Mouse (Mus musculus): ENCODE data around the gene Sparc. TPM values are rescaled to one million over a fixed set of nuclear protein-coding genes. Genes with fewer than 3 reads are reported as not detected.

Gene Sparc
- 303 and 356 TPM in 2 replicates for total RNA-seq (2014; rRNA removed)
- 794 and 832 TPM in 2 replicates for polyA plus RNA-seq (2015; fragmentation: Nextera tagmentation; extraction: Ambion mirVana)

DNA sequence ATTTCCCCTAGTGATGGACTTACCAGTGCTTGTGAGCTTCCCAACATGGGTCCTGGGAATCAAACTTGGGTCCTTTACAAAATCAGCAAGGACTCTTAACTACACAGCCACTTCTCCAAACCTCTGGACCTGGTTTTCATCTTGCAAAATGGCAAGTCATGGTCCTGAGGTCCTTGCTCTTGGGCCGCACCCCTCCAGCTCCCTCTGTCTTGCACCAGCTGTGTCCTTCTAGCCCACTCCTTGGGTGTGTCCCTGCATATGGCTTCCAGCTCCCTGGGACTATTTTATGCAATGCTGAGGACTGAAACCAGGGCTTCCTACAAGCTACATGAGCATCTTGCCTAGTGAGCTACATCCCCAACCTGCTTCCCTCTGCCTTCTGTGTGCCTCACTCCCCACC is at the start of gene Sparc:
Gene Sparc, minus strand, starts transcription at position 206 of the 400 bp plus-strand sequence.
- Histone ChIP-seq H3K4me1 (ENCODE audit: insufficient read depth, low read length) (peaks cover 12% of the 10 kb centered on the region; the same call in 1 of the 2 replicates), H3K27ac (peak within 1 kb of the TSS; percentile 60), H3K9me3 (ENCODE audit: low read length) (no peaks in the 10 kb centered on the region), H3K4me3 (ENCODE audit: low read length) (no peak within 1 kb of the TSS), H3K27me3 (ENCODE audit: insufficient read depth, low read length) (no peaks in the 10 kb centered on the region), H3K36me3 (ENCODE audit: insufficient read depth, low read length) (no peaks in the 10 kb centered on the region), H3K4me2 (ENCODE audit: low read depth, low read length) (no peak within 1 kb of the TSS), H3K9ac (replicated peaks; ENCODE audit: low read length) (no peak within 1 kb of the TSS)
- WGBS: 100% methylated on average over 1 of the region's 1 CpGs
- DNase-seq (ENCODE audit: low spot score) (no peak), ATAC-seq (no peak)
- TF ChIP-seq CTCF (IDR thresholded peaks at IDR 0.05; ENCODE audit: low read depth): no peak

DNA sequence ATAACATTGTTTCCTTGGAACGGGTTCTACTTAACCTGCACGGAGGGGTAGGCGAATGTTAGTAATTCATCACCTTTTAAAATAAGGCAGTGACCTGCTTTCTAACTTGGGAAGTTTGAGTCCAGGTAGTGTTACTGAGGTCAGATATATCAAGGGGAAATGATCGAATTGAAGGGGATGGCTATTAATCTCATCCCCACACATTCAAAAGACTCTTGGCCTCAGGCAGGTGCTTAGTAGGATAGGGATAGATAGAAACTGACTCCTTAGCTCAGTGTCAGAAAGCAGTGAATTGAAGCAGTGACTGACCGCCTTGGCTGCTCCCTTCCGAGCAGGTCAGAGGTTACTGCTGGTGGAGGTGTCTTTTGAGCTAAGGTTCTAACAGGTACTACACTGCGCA is 48.5 kb upstream of the Sparc start:
- no peak for TF ChIP-seq CTCF (IDR thresholded peaks at IDR 0.05; ENCODE audit: low read depth)
- Histone ChIP-seq H3K27me3 (ENCODE audit: insufficient read depth, low read length) (no peaks in the 10 kb centered on the region), H3K9ac (replicated peaks; ENCODE audit: low read length) (no peak overlapping the region), H3K4me2 (ENCODE audit: low read depth, low read length) (peak overlapping the region; percentile 90; the same call in 1 of the 2 replicates), H3K9me3 (ENCODE audit: low read length) (no peaks in the 10 kb centered on the region), H3K4me3 (ENCODE audit: low read length) (peak overlapping the region; percentile 89), H3K4me1 (ENCODE audit: insufficient read depth, low read length) (peaks cover 13% of the 10 kb centered on the region), H3K27ac (no peak overlapping the region), H3K36me3 (ENCODE audit: insufficient read depth, low read length) (no peaks in the 10 kb centered on the region)
- WGBS: 91% methylated on average over 7 of the region's 7 CpGs
- DNase-seq (ENCODE audit: low spot score): no peak
- ATAC-seq: no peak

DNA sequence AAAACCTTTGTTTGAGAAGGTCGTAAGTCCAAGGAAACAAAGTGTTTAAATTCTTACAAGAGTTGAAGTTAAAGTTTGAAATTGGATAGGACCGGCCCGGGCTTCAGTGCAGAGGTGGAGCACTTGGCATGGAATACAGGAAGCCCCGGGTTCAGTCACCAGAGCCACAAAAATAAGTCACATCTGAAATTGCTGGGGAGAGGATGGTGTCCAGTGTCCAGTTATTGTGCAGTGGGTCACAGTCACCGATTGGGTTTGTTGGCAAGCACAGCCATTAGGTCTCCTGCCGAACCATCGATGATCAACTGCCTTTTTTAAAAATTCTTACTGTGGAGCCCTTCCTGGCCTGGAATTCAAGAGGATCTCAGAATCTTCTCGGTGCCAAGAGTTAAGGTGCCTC is 47.8 kb upstream of the Sparc start:
- Histone ChIP-seq H3K27ac (no peak overlapping the region), H3K4me2 (ENCODE audit: low read depth, low read length) (peak overlapping the region; percentile 90), H3K9me3 (ENCODE audit: low read length) (no peaks in the 10 kb centered on the region), H3K9ac (replicated peaks; ENCODE audit: low read length) (peak overlapping the region; percentile 97; the same call in 1 of the 2 replicates), H3K4me1 (ENCODE audit: insufficient read depth, low read length) (peaks cover 13% of the 10 kb centered on the region), H3K36me3 (ENCODE audit: insufficient read depth, low read length) (no peaks in the 10 kb centered on the region), H3K4me3 (ENCODE audit: low read length) (peak overlapping the region; percentile 89), H3K27me3 (ENCODE audit: insufficient read depth, low read length) (no peaks in the 10 kb centered on the region)
- no peak for TF ChIP-seq CTCF (IDR thresholded peaks at IDR 0.05; ENCODE audit: low read depth)
- ATAC-seq (no peak), DNase-seq (ENCODE audit: low spot score) (no peak)
- 46% methylated on average over 8 of the region's 8 CpGs for WGBS

DNA sequence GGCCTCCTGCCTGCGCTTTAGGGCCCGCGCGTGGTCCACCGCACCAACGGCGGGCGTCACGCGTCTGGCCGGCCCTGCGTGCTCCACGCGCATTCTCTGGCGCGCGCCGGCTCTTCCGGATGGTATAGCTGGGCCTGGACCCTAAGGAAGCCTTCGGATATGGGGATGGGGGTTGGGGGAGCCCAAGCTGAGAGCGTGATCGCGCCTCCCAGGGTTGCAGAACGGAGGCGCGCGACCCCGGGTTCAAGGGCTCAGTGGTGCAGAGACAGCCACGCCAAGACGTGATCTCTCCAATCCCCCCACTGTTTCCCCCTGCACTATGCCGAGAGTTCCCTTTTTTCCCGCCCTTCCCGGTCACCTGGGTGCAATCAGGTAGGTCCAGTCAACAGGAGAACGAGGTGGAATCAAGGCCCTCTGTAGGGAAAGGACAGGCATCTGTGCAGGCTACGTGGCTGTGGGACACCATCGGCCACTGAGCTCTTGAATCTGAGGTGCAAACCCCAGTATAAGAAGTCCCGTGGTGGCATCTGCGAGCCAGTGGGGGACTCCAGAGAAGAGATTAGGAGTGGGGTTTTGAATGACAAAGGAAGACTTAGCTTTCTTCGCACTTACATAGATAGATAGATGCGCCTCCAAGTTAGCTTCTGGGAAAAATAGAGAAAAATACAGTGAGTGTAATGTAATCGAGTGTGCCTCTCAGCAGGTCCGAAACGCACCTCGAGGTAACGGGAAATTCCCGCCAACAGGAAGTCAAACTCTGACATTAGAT is 47.1 kb upstream of the Sparc start:
- H3K9me3 ChIP-seq (ENCODE audit: low read length): no peaks in the 10 kb centered on the region
- peak overlapping the region; percentile 95 for H3K27ac ChIP-seq
- ATAC-seq (peak; percentile 24; the same call in 1 of the 2 replicates), DNase-seq (ENCODE audit: low spot score) (peak; percentile 68)
- H3K4me3 ChIP-seq (ENCODE audit: low read length): peak overlapping the region; percentile 89
- no peaks in the 10 kb centered on the region for H3K36me3 ChIP-seq (ENCODE audit: insufficient read depth, low read length)
- H3K27me3 ChIP-seq (ENCODE audit: insufficient read depth, low read length): no peaks in the 10 kb centered on the region
- no peak for TF ChIP-seq CTCF (IDR thresholded peaks at IDR 0.05; ENCODE audit: low read depth)
- H3K9ac ChIP-seq (replicated peaks; ENCODE audit: low read length): peak overlapping the region; percentile 97
- peaks cover 13% of the 10 kb centered on the region for H3K4me1 ChIP-seq (ENCODE audit: insufficient read depth, low read length)
- peak overlapping the region; percentile 90 for H3K4me2 ChIP-seq (ENCODE audit: low read depth, low read length)
- WGBS: under 1% methylated on average over 39 of the region's 46 CpGs

DNA sequence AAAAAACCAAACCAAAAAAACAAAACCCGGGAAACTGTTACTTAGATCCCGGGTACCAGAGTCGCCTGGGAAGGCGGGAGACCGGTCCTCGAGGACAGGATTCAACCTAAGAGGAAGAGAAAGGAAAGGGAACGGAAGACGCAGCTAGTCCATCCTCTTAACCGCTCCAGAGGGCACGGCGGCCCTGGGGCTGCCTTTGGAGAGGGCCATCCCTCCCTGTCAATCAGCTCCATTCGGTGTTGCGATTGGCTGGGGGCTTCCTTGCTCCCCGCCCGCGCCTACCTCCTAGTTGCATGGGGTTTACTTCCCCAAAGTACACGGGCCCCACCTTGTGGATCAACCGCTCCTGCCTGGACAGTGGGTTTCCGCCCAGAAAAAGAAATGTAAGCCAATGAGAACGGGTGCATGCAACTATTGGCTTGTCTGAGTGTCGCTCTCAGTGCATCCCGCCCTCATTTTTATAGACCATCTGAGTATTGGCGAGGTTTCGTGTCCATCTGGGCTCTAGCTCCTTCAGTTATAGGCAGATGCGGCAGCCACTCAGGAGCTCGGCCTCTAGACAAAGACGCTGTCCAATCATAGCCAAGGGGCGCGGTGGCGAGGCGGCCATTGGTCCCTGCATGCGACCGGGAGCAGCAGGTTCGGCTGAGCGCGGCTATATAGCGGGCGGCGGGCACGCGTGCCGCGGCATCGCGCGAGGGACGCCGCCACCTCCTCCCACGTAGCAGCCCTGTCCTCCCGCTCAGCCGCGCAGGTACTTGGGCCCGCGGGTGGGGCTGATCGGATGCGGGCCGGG is 46.3 kb upstream of the Sparc start, which contains the start of gene G3bp1:
Gene G3bp1, plus strand, starts transcription at position 638 of the 796 bp plus-strand sequence.
- H3K27me3 ChIP-seq (ENCODE audit: insufficient read depth, low read length): no peaks in the 10 kb centered on the region
- TF ChIP-seq CTCF (IDR thresholded peaks at IDR 0.05; ENCODE audit: low read depth): peak; percentile 58
- H3K27ac ChIP-seq: peak within 1 kb of the TSS; percentile 95
- H3K4me3 ChIP-seq (ENCODE audit: low read length): peak within 1 kb of the TSS; percentile 89
- peak within 1 kb of the TSS; percentile 97 for H3K9ac ChIP-seq (replicated peaks; ENCODE audit: low read length)
- H3K9me3 ChIP-seq (ENCODE audit: low read length): no peaks in the 10 kb centered on the region
- DNase-seq (ENCODE audit: low spot score) (peak; percentile 99), ATAC-seq (peak; percentile 98)
- under 1% methylated on average over 49 of the region's 57 CpGs for WGBS
- peak within 1 kb of the TSS; percentile 90 for H3K4me2 ChIP-seq (ENCODE audit: low read depth, low read length)
- H3K36me3 ChIP-seq (ENCODE audit: insufficient read depth, low read length): no peaks in the 10 kb centered on the region
- H3K4me1 ChIP-seq (ENCODE audit: insufficient read depth, low read length): peaks cover 13% of the 10 kb centered on the region

DNA sequence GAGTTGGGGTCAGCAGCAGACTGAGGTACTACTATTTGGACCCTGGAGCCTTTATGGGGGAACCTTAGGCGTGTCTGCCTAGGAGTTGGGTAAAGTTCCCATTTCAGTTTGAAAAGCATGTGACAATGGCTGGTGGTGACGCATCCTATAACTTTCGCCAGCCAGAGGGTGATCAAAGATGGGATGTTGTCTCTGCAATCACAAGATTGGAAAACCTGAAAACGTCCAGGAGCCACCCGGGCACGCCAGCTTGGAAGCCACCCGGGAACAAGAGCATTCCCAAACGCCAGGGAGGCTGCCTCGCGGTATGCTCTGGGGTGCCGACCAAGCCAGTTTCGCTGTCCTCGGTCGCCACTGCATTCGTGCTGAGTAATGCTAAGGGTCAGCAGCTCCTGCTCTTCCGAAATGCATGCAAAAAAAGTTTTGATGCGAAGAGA is 45.6 kb upstream of the Sparc start:
- Histone ChIP-seq H3K4me3 (ENCODE audit: low read length) (peak overlapping the region; percentile 38), H3K4me1 (ENCODE audit: insufficient read depth, low read length) (peaks cover 13% of the 10 kb centered on the region), H3K9me3 (ENCODE audit: low read length) (no peaks in the 10 kb centered on the region), H3K9ac (replicated peaks; ENCODE audit: low read length) (peak overlapping the region; percentile 54), H3K27me3 (ENCODE audit: insufficient read depth, low read length) (no peaks in the 10 kb centered on the region), H3K36me3 (ENCODE audit: insufficient read depth, low read length) (no peaks in the 10 kb centered on the region), H3K27ac (peak overlapping the region; percentile 85), H3K4me2 (ENCODE audit: low read depth, low read length) (peak overlapping the region; percentile 73)
- DNase-seq (ENCODE audit: low spot score): no peak
- peak; percentile 1; the same call in 1 of the 2 replicates for ATAC-seq
- WGBS: 2% methylated on average over 17 of the region's 17 CpGs
- no peak for TF ChIP-seq CTCF (IDR thresholded peaks at IDR 0.05; ENCODE audit: low read depth)
